Mouse (Mus musculus) neural tube, embryonic 11.5 days (tissue): ENCODE results near the gene D7Ertd443e. TPM values are rescaled to one million over a fixed set of nuclear protein-coding genes. Genes with fewer than 3 reads are reported as not detected.

Experiments used
- ATAC-seq: fragments of 200-750 bp; cut with Nextera tagmentation; 2 replicates; pipeline ENCODE4 v1.8.0; 2017; ENCODE audit warnings: moderate number of reproducible peaks, mild to moderate bottlenecking, moderate TSS enrichment, moderate library complexity; ENCODE audit not compliant: insufficient read depth, low FRiP score, low TSS enrichment
- DNase-seq: peaks from one replicate; pipeline ENCODE4 v3.0.0-alpha.2; 2015; ENCODE audit warnings: low spot score
- H3K27ac ChIP-seq: fragments of 300-500 bp; sonication (generic); 2 replicates; pipeline ENCODE4 v1.5.1; 2014; ENCODE audit warnings: low read depth, mild to moderate bottlenecking, low read length
- H3K27me3 ChIP-seq: fragments of 300-500 bp; sonication (generic); 2 replicates; pipeline ENCODE4 v1.6.1; 2014; ENCODE audit warnings: mild to moderate bottlenecking, low read length, mixed read lengths; ENCODE audit not compliant: control insufficient read depth, insufficient read depth
- H3K36me3 ChIP-seq: fragments of 300-500 bp; sonication (generic); 2 replicates; pipeline ENCODE4 v1.6.1; 2014; ENCODE audit warnings: mild to moderate bottlenecking, low read length, moderate library complexity, mixed read lengths; ENCODE audit not compliant: control insufficient read depth, insufficient read depth
- H3K4me1 ChIP-seq: fragments of 300-500 bp; sonication (generic); 2 replicates; pipeline ENCODE4 v1.6.1; 2014; ENCODE audit warnings: low read length, mixed read lengths; ENCODE audit not compliant: control insufficient read depth, insufficient read depth
- H3K4me2 ChIP-seq: fragments of 300-500 bp; sonication (generic); 2 replicates; pipeline ENCODE4 v1.6.1; 2014; ENCODE audit warnings: low read depth, mild to moderate bottlenecking, moderate library complexity
- H3K4me3 ChIP-seq: fragments of 300-500 bp; sonication (generic); 2 replicates; pipeline ENCODE4 v1.5.1; 2014; ENCODE audit warnings: low read depth, low read length
- H3K9ac ChIP-seq: fragments of 300-500 bp; sonication (generic); 2 replicates; pipeline ENCODE4 v1.6.1; 2014; ENCODE audit warnings: mild to moderate bottlenecking, low read length
- H3K9me3 ChIP-seq: fragments of 300-500 bp; sonication (generic); 2 replicates; pipeline ENCODE4 v1.6.1; 2016; ENCODE audit warnings: low read length; ENCODE audit not compliant: control insufficient read depth
- WGBS: fragments of 180-500 bp; shearing (Covaris S2); extraction: QIAGEN DNeasy Blood & Tissue Kit; methylation state at CpG from one replicate; pipeline ENCODE4 v1.1.7; 2014; 5-methylcytosine and 5-hydroxymethylcytosine counted together
- polyA plus RNA-seq: library from polyadenylated mRNA; unstranded; fragments of >200 nt; fragmentation: Nextera tagmentation; extraction: Ambion mirVana; gene quantifications from 2 replicates; pipeline ENCODE4 v1.2.1, GENCODE M21; 2014

Gene D7Ertd443e
- polyA plus RNA-seq, 1 experiment from 2014 or later = 0.19 TPM

GRCm38 (mm10) chr7:134240579-134240978, 144.9 kb downstream of the D7Ertd443e start:
- H3K4me1 ChIP-seq = no peaks in the 10 kb centered on the region
- ATAC-seq (no peak), DNase-seq (no peak)
- no peak overlapping the region for H3K4me3 ChIP-seq
- 98% methylated on average over 1 of the region's 1 CpGs for WGBS
- H3K36me3 ChIP-seq = no peaks in the 10 kb centered on the region
- no peak overlapping the region for H3K4me2 ChIP-seq
- H3K27me3 ChIP-seq = no peaks in the 10 kb centered on the region
- no peak overlapping the region for H3K9ac ChIP-seq
- H3K27ac ChIP-seq = no peak overlapping the region
- no peaks in the 10 kb centered on the region for H3K9me3 ChIP-seq

GRCm38 (mm10) chr7:134238863-134239262, 146.6 kb downstream of the D7Ertd443e start:
- no peak overlapping the region for H3K9ac ChIP-seq
- H3K4me3 ChIP-seq = no peak overlapping the region
- WGBS = 94% methylated on average over 3 of the region's 3 CpGs
- ATAC-seq (no peak), DNase-seq (no peak)
- H3K4me2 ChIP-seq = no peak overlapping the region
- no peaks in the 10 kb centered on the region for H3K36me3 ChIP-seq
- H3K27me3 ChIP-seq = no peaks in the 10 kb centered on the region
- H3K4me1 ChIP-seq = no peaks in the 10 kb centered on the region
- H3K27ac ChIP-seq = no peak overlapping the region
- no peaks in the 10 kb centered on the region for H3K9me3 ChIP-seq

GRCm38 (mm10) chr7:134237356-134237755, 148.1 kb downstream of the D7Ertd443e start:
- H3K9me3 ChIP-seq = no peaks in the 10 kb centered on the region
- H3K27me3 ChIP-seq = no peaks in the 10 kb centered on the region
- no peaks in the 10 kb centered on the region for H3K36me3 ChIP-seq
- H3K4me2 ChIP-seq = no peak overlapping the region
- no peak for ATAC-seq
- no peak overlapping the region for H3K27ac ChIP-seq
- H3K9ac ChIP-seq = no peak overlapping the region
- WGBS = 72% methylated on average over 2 of the region's 2 CpGs
- no peak overlapping the region for H3K4me3 ChIP-seq
- H3K4me1 ChIP-seq = no peaks in the 10 kb centered on the region
- no peak for DNase-seq

GRCm38 (mm10) chr7:134236727-134237126, 148.7 kb downstream of the D7Ertd443e start:
- no peaks in the 10 kb centered on the region for H3K9me3 ChIP-seq
- DNase-seq = no peak
- H3K4me1 ChIP-seq = no peaks in the 10 kb centered on the region
- H3K27ac ChIP-seq = no peak overlapping the region
- ATAC-seq = no peak
- H3K4me3 ChIP-seq = no peak overlapping the region
- no peak overlapping the region for H3K9ac ChIP-seq
- no peaks in the 10 kb centered on the region for H3K27me3 ChIP-seq
- no peaks in the 10 kb centered on the region for H3K36me3 ChIP-seq
- H3K4me2 ChIP-seq = no peak overlapping the region

GRCm38 (mm10) chr7:134235552-134235951, 149.9 kb downstream of the D7Ertd443e start:
- no peak overlapping the region for H3K4me3 ChIP-seq
- WGBS = 87% methylated on average over 2 of the region's 2 CpGs
- no peak overlapping the region for H3K4me2 ChIP-seq
- H3K27me3 ChIP-seq = no peaks in the 10 kb centered on the region
- H3K4me1 ChIP-seq = no peaks in the 10 kb centered on the region
- H3K27ac ChIP-seq = no peak overlapping the region
- H3K9ac ChIP-seq = no peak overlapping the region
- no peaks in the 10 kb centered on the region for H3K9me3 ChIP-seq
- DNase-seq (no peak), ATAC-seq (no peak)
- H3K36me3 ChIP-seq = no peaks in the 10 kb centered on the region

GRCm38 (mm10) chr7:134231378-134232346, 153.8 kb downstream of the D7Ertd443e start, which contains the start of gene Adam12:
TSS of gene Adam12 (minus strand) at chr7:134232146.
- WGBS = 67% methylated on average over 14 of the region's 14 CpGs
- no peak within 1 kb of the TSS for H3K4me3 ChIP-seq
- no peaks in the 10 kb centered on the region for H3K9me3 ChIP-seq
- DNase-seq = no peak
- no peak within 1 kb of the TSS for H3K27ac ChIP-seq
- H3K4me1 ChIP-seq = peaks cover 7% of the 10 kb centered on the region; the same call in 1 of the 2 replicates
- H3K4me2 ChIP-seq = no peak within 1 kb of the TSS
- ATAC-seq = no peak
- H3K9ac ChIP-seq = no peak within 1 kb of the TSS
- H3K27me3 ChIP-seq = no peaks in the 10 kb centered on the region
- no peaks in the 10 kb centered on the region for H3K36me3 ChIP-seq

GRCm38 (mm10) chr7:134230708-134231107, 154.8 kb downstream of the D7Ertd443e start:
- Histone ChIP-seq H3K9me3 (no peaks in the 10 kb centered on the region), H3K9ac (no peak overlapping the region), H3K4me3 (no peak overlapping the region), H3K27me3 (0 out of 2 replicates have a peak, but pooled peaks cover 5% of the 10 kb centered on the region), H3K36me3 (no peaks in the 10 kb centered on the region), H3K27ac (no peak overlapping the region), H3K4me1 (peaks cover 7% of the 10 kb centered on the region; the same call in 1 of the 2 replicates), H3K4me2 (no peak overlapping the region)
- ATAC-seq (no peak), DNase-seq (no peak)
- 79% methylated on average over 3 of the region's 3 CpGs for WGBS

GRCm38 (mm10) chr7:134229899-134230298, 155.6 kb downstream of the D7Ertd443e start:
- no peak overlapping the region for H3K27ac ChIP-seq
- WGBS = 92% methylated on average over 2 of the region's 2 CpGs

More at GRCm38 (mm10) chr7:134229899-134230298, 155.6 kb downstream of the D7Ertd443e start:
- no peak for ATAC-seq
- Histone ChIP-seq H3K4me2 (no peak overlapping the region), H3K9me3 (no peaks in the 10 kb centered on the region), H3K36me3 (no peaks in the 10 kb centered on the region), H3K4me1 (peaks cover 7% of the 10 kb centered on the region; the same call in 1 of the 2 replicates), H3K9ac (no peak overlapping the region), H3K27me3 (0 out of 2 replicates have a peak, but pooled peaks cover 6% of the 10 kb centered on the region), H3K4me3 (no peak overlapping the region)
- DNase-seq = no peak
